Mouse (Mus musculus) embryonic fibroblast, embryonic 13.5 days (primary cell): ENCODE data around the gene Mgmt. TPM values are rescaled to one million over a fixed set of nuclear protein-coding genes. Genes with fewer than 3 reads are reported as not detected.
A peak's percentile ranks its signal among the peaks of the same experiment; 100 is the strongest.

Experiments
- H3K27ac ChIP-seq: 2 replicates; pipeline ENCODE4 v1.5.1; 2012; ENCODE audit warnings: low read length, control low read depth, inconsistent platforms; ENCODE audit not compliant: insufficient read depth
- H3K4me1 ChIP-seq: 2 replicates; pipeline ENCODE4 v1.6.1; 2011; ENCODE audit warnings: low read length; ENCODE audit not compliant: control insufficient read depth, insufficient read depth
- H3K4me3 ChIP-seq: 2 replicates; pipeline ENCODE4 v1.5.1; 2011; ENCODE audit warnings: mild to moderate bottlenecking, control low read depth, low read length; ENCODE audit not compliant: insufficient read depth
- CTCF ChIP-seq: IDR thresholded peaks from 2 replicates; pipeline ENCODE4 v1.5.1; 2011; ENCODE audit warnings: mild to moderate bottlenecking, control low read depth, low read length, moderate library complexity, borderline replicate concordance; ENCODE audit not compliant: insufficient read depth
- POLR2A ChIP-seq: IDR thresholded peaks from 2 replicates; pipeline ENCODE4 v1.6.1; 2011; ENCODE audit warnings: low read depth, mild to moderate bottlenecking, control low read depth, low read length, moderate library complexity
- polyA plus RNA-seq: library from polyadenylated mRNA; stranded (reverse); fragments of >200 nt; gene quantifications from 2 replicates; pipeline ENCODE4 v1.2.4, GENCODE M21; 2011; ENCODE audit warnings: low read depth; ENCODE audit not compliant: missing spikeins, insufficient read length

Gene Mgmt
- polyA plus RNA-seq, 1 experiment, result 10.2 TPM

DNA sequence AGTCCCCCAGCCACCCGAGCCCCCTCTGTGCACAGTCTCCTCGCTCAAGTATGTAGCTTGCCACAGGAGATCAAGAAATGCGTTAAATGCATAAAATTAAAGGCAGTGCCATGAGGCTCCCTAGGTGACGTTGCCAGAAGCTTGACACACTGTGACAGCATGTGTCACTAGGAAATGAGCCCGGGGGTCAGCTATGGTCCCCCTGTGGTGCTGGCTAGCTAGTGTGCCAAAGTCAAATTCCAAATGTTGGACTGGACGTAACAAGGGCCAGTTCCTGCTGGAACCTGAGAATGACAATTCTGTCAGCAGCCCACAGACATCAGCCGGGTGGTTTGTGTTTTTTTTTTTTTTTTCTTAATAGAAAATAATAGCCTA lies 144.5 kb downstream of the Mgmt start:
- Histone ChIP-seq H3K4me3 (no peak overlapping the region), H3K4me1 (no peaks in the 10 kb centered on the region), H3K27ac (no peak overlapping the region)
- no peak for TF ChIP-seq POLR2A
- TF ChIP-seq CTCF, result no peak

DNA sequence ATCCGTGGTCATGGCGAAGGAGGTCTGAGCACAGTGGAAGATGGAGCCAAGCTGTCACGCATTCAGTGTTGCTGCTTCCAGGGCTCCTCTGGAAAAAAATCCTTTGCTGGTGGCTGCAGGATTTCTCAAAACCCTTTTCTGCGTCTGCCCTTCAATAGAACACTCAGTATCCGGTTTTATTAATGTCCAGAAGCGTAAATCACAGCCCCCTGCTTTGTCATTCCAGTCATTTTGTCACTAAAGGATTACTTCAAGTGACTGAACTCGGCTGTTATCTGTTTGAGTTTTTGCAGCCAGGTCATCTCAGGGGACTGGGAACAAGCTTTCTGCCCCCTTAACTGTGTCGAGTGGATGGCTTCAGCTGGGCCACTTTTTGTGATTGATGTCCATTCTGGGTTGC lies 146.2 kb downstream of the Mgmt start:
- no peak for TF ChIP-seq CTCF
- no peak for TF ChIP-seq POLR2A
- Histone ChIP-seq H3K27ac (no peak overlapping the region), H3K4me3 (no peak overlapping the region), H3K4me1 (no peaks in the 10 kb centered on the region)

DNA sequence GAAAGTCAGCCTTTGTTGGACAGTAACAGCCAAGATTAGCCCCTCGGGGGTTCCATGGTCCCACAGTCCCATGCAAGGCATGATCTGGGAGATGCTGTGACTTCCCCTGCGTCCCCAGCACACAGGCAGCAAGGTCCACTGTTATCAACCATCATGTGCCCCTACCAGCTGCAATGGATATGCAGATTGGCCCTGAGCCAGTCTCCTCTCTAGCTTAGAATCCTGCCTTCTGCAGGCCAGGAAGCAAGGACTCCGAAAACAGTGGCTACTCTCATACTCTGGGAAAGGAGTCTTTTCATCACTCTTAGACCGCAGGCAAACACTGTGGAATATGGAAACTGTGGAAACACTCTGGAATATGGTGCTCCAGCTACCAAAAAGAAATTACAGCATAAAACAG lies 152.5 kb downstream of the Mgmt start:
- Histone ChIP-seq H3K4me1 (peaks cover 3% of the 10 kb centered on the region; the same call in 1 of the 2 replicates), H3K27ac (no peak overlapping the region), H3K4me3 (no peak overlapping the region)
- TF ChIP-seq POLR2A (no peak), CTCF (no peak)

DNA sequence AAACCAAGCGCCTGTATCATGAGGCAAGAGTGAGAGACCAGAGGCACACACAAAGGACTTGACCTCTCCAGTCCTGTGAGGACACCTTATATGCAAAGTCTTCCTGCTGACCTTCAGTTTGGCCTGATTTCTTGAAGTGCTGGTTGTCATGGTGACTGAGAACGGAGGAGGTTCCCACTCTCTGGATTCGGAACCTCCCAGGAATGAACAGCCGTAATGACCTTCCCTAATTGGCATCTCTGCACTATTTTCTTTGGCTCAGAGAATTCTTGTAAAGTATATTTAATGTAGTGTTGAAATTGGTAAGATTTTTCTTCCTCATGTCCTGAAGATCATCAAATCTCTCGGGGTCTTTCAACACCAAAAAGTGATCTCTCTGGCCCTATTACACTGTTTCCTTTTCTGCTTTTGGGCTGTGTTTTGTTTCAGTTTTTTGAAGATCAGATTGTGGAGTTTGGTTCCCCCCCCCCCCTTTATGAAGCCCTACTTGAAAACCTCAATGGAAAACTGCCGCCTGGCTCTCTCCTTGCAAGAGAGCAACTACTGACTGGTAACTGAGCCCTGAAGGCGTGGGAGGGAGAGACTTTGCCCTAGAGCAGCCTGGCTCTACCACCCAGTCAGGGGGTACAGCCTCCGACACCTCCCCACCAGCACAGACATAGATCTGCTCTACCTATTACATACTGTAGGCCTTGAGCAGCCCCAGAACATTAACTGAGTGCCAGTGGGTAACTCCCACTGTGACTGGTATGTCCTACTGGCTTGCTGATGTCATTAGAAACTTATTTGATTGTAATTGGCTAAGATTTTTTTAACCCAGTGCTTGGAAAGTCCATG lies 153.9 kb downstream of the Mgmt start:
- H3K4me3 ChIP-seq, result no peak overlapping the region
- peak overlapping the region; percentile 41 for H3K27ac ChIP-seq
- H3K4me1 ChIP-seq, result peaks cover 3% of the 10 kb centered on the region; the same call in 1 of the 2 replicates
- TF ChIP-seq POLR2A, result no peak

DNA sequence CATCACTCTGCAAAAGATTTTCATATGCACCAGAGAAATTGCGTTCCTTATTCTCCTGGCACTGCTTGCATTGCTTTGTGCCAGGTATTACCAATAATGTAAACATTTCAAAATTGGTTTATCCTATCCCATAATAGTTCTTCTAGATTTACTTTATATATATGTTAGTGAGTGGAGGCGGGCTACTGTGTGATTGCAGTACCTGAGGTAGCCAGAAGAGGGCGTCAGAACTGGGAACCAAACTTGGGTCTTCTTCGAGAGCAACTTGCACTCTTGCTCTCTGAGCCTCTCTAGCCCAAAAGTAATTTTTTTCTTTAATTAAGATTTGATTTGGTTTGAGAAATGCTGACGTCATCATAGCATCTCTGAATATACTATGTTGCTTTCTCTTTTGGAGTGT lies 159.9 kb downstream of the Mgmt start:
- Histone ChIP-seq H3K27ac (no peak overlapping the region), H3K4me1 (no peaks in the 10 kb centered on the region), H3K4me3 (no peak overlapping the region)
- no peak for TF ChIP-seq POLR2A
- TF ChIP-seq CTCF, result no peak

DNA sequence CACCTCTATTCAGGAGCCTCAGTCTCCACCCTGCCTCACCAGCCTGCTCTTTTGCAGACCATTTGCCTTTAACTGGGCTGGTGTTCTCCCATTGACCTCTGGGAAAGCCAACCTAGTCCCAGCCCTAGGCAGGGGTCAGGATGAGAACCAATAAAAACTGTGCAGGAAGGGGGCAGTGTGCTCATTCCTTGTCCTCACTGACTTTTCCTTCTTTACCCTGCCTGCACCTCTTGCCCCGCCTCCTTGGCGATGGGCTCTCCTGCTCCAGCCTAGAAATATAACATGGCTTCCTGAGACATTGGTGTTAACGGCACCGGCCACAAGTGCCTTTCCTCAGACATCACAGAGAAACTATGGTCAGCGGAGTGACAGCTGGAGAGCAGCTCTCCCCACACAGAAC lies 161.7 kb downstream of the Mgmt start:
- TF ChIP-seq POLR2A, result no peak
- TF ChIP-seq CTCF, result no peak
- no peak overlapping the region for H3K4me3 ChIP-seq
- no peaks in the 10 kb centered on the region for H3K4me1 ChIP-seq
- no peak overlapping the region for H3K27ac ChIP-seq

DNA sequence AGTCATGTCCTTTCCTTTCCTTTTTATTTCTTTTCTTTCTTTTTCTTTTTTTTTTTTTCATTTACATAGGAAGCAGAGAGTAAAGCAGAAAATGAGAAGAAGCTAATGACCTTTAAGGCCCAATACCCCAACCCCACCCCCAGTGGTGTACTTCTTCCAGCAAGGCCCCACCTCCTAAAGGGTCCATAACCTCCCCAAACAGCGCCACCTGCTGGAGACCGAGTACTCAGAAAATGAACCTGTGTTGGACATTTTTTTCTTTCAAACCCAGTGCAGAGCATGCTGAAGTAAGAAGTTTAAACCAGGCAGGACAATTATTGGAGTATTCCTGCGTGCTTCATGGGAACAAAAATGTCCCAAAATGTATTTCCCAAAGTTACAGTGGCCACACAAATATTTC lies 166.1 kb downstream of the Mgmt start:
- H3K4me1 ChIP-seq, result no peaks in the 10 kb centered on the region
- no peak overlapping the region for H3K4me3 ChIP-seq
- H3K27ac ChIP-seq, result no peak overlapping the region
- no peak for TF ChIP-seq POLR2A
- no peak for TF ChIP-seq CTCF

DNA sequence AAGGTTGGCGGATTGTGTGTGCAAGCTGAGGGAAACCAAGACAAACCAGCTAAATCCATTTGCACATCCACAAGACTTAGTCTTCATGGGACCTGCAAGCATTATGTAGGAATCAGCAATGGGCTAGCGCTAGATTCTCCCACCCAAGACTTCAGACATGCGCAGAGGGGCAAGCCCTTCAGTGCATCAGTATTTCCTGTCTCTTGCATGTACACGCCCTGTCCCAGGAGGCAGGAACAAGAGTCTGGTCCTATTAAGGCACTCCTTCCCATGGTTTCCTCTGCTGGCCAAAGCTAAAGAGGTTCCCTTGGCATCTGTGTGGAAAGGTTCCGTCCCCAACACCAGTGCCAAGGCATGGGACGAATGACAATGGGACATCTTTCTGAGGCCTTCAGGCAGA lies 166.7 kb downstream of the Mgmt start:
- TF ChIP-seq CTCF, result no peak
- Histone ChIP-seq H3K4me3 (no peak overlapping the region), H3K4me1 (no peaks in the 10 kb centered on the region), H3K27ac (no peak overlapping the region)

DNA sequence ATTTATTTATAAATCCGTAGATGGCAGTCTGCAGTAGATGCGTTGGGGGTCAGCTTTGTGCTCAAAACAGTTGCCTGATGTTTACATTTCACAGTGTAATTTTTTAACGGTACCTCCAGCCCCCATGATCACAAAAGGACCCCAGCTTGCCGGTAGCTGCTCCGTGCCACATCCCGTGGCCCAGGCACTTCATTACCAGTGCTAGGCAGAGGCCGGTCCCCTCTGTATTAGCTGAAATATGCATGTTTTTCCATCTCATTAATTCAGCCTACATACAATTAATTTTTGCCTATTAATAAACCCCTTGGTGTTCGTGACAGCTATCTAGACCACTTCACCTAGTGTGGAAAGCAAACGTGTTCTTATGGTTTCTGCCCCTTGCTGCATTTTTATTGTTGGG lies 169.8 kb downstream of the Mgmt start:
- Histone ChIP-seq H3K4me1 (no peaks in the 10 kb centered on the region), H3K27ac (no peak overlapping the region), H3K4me3 (no peak overlapping the region)
- TF ChIP-seq CTCF (no peak), POLR2A (no peak)

DNA sequence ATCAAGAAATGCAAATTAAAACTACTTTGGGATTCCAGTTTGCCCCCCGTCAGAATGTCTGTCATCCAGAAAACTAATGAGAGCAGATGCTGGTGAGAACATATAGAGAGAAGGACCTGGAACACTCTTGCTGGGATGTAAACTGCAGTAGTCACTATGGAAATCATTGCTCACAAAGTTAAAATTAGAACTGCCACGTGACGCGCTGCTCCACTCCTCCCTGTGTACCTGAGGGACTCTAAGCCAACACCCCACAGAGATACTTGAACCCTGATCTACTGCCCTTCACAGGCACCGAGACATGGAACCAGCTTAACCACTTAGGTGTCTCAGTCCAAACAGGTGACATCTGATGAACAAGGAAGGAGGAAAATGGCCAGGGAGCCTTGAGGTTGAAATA lies 171.0 kb downstream of the Mgmt start:
- H3K4me3 ChIP-seq, result no peak overlapping the region
- no peaks in the 10 kb centered on the region for H3K4me1 ChIP-seq
- H3K27ac ChIP-seq, result no peak overlapping the region
- TF ChIP-seq POLR2A (no peak), CTCF (no peak)

DNA sequence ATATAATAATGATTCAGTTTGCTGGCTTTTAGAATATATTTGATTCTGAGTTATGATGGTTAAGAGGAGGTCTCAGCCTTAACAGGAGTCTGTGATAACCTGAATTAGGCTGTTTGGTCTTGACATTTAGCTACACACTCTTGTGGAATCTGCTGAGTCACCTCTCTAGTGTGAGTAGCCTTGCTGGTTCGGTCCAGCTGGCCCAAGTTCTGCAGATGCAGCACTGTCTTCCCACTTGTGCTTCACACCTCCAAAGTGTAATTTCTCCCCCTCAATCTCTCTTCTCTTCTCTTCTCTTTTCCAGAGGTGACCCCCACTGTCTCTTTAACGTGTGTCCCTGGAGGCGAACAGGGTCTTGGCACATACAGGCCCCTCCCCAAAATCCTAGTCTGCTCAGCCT lies 171.8 kb downstream of the Mgmt start:
- Histone ChIP-seq H3K4me3 (no peak overlapping the region), H3K4me1 (no peaks in the 10 kb centered on the region), H3K27ac (no peak overlapping the region)
- TF ChIP-seq POLR2A (no peak), CTCF (no peak)
